Mouse (Mus musculus) E14TG2a.4 (cell line): ENCODE results near the gene Foxo6.

Experiments
- CTCF ChIP-seq: conservative IDR thresholded peaks from 2 replicates; pipeline ENCODE4 v1.5.1; 2014; ENCODE audit warnings: low read length
- NANOG ChIP-seq: IDR thresholded peaks from 2 replicates; pipeline ENCODE4 v1.6.1; 2014; ENCODE audit warnings: borderline replicate concordance, low read length, mixed read lengths

GRCm38 (mm10) chr4:120267683-120268082 lies 19.5 kb downstream of the Foxo6 start:
- TF ChIP-seq CTCF, result no peak
- no peak for TF ChIP-seq NANOG
